Mouse (Mus musculus) CH12F3 (cell line): ENCODE data around the gene Atxn2.

Source experiments
- in situ Hi-C: fragments of 300-500 bp; cut with MboI; formaldehyde crosslinking; loops from 2 replicates; pipeline ENCODE4 v1.14.3; 2020; ENCODE audit warnings: low sequenced_read_pairs

Atxn2 gene

DNA sequence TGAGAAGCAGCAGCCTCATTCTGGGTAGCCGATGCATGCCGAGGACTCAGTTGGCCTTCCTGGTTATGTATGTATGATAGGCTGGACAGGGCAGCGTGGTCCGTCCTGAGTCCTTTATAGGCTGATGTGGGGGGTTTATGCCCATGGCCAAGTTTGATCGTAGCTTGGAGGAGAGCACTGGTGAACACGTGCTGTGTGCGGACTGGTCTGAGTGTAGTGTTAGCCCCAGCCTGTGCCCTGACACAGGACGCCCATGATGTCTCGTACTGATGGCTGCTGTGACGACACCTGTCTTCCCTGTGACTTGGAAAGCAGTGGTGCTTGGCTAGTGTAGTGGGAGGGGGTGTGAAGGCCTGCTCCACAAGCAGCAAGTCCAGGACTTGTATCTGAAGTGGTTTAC, 102.6 kb downstream of the Atxn2 start:
- in situ Hi-C loops, result no loop called here

DNA sequence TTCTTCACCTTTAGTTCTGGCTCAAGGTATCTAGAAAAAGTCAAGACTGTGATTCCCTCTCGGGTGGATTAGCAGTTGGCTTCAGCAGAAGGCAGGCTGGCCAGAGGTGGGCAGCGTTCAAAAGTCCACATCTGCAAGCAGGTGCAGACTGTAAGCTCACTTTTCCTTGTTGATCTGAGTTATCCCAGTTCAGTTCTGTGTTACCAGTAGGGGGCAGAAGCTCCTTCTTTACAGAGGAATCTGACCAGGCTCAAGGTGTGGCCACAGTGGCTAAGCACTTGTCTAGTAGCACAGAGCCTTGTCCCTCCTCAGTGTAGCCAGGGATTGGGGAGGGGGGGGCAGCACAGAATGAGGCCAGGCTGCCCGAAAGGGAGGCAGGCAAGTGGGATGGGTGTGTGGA, 103.9 kb downstream of the Atxn2 start:
- in situ Hi-C loops, result no loop called here

- in situ Hi-C loops, result no loop called here
Measured at GRCm38 (mm10) chr5:121815867-121816380, 104.8 kb downstream of the Atxn2 start.

DNA sequence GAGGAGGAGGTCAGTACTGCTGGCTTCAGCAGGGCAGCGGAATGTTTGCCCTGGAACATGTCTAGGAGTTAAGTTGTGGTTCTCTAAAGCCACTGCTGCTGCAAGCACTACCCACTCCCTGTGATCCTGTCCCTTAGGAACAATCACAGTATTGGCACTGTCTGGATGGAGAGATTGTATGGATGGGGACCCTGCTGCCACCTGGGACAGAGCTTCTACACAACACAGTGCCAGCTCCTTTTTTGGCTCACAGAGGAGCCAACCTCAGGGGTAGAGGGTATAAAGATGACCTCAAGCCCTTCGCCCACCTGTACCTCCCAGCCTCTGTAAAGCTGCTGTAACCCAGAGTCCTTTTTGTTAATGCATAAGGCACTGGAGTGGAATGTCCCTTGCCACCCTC, 105.5 kb downstream of the Atxn2 start:
- in situ Hi-C loops, result no loop called here

GRCm38 (mm10) chr5:121817551-121817950, 106.4 kb downstream of the Atxn2 start:
- in situ Hi-C loops, result no loop called here

- in situ Hi-C loops, result no loop called here
Measured at GRCm38 (mm10) chr5:121818401-121818800, 107.3 kb downstream of the Atxn2 start.

GRCm38 (mm10) chr5:121818862-121819261, 107.7 kb downstream of the Atxn2 start:
- in situ Hi-C loops, result no loop called here

DNA sequence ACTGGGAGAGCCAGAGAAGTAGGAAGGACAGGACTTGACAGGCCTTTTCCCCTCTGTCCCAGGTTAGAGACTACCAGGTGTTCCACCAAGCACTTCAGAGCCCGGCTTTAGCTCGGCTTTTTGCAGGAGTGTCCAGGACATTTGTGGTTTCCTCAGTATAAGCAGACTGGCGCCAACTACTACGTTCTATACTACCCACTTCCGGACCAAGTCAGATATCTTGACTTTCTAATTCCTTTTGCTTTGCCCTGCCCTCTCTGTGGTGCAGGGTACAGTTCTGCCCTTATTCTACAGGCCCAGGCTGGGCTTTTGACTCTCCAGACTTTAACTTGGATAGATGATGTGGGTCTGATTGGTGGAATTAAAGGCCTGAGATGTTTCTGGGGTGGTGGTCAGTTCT, 108.4 kb downstream of the Atxn2 start:
- in situ Hi-C loops, result no loop called here

GRCm38 (mm10) chr5:121820161-121820560, 109.0 kb downstream of the Atxn2 start:
- in situ Hi-C loops, result no loop called here

DNA sequence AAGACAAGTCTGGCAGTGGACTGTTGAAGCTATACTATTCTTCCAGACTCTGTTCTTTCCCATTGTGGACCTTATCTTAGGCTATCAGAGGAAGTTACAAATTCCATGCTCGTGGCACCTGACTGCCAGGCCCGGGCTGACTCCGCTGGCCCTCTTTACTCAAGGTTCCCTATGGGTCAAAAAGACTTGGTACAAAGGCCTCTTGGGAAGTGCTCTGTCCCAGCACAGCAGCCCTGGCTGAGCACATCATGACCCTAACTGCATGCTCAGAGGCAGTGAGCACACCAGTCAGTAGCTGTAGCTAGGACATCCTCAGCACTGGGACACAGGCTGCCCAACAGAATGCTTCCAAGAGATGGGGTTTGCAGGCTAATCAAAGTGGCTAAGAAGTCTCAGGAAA, 109.5 kb downstream of the Atxn2 start:
- in situ Hi-C loops, result no loop called here

DNA sequence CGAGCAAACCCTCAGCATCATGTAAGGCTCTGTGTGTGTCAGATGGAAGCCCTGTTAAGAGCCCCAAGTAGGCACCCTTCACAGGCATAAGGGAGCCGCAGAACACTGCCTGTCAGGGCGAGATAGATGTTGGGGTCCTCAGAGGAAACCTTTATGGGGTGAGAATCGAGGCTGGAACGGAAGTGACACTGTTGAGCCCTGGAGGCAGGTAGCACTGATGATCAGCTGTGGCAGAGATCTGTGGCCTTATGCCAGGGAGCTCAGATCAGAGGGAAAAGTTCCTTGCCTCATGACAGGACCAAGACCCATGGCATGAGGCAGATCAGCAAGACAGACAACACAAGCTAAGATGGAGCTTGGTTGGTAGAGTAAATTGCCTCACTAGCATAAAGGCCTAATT, 110.0 kb downstream of the Atxn2 start:
- in situ Hi-C loops, result no loop called here

DNA sequence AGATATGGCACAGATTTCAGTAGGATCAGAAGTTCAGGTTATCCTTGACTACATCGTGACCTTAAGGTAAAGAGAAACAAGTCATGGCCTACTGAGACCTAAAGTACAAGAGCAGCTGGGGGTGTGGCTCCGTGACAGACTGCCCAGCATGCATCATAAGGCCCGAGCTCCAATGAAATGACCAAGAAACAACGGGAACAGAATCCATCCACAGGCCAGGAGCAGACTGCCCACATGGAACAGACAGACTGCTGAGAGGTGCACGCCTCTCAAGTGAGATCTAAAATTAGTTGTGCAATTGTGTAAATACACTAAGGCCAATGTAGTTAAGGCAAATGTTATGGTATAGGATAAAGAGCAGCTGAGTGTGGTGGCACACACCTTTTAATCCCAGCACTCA, 110.4 kb downstream of the Atxn2 start:
- in situ Hi-C loops, result no loop called here

DNA sequence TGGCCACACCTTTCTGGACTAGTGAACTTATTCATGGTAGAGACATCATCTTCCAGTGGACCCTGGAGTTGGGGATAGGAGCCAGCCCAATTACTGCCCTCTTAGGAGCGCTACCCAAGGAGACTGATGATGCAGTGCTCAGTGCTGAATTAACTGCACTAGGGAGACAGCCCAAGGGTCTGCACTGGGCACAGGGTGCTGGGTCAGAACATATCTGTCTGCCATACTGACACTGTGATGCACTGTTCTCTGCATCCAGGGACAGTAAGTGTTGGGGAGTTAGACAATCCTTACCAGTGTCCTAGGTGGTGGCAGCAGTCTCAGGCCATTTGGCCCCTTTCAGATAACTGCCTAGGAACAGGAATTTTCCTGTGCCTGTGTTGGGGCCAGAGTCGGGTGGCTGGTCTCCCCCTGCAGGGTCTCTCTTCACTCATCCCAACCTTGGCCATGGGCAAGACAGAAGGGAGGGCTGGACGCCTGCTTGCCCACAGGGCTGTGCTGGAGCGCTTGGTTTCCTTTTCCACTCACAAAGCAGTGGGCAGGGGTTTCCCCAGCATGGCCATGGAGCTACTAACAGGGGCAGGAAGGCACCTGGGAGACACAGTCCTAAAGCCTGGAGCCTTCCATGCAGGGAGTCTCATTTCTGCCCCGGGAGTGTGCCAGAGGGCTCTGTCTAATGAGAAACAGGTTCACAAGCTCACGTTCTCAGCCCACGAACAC, 111.8 kb downstream of the Atxn2 start:
- in situ Hi-C loops, result no loop called here

DNA sequence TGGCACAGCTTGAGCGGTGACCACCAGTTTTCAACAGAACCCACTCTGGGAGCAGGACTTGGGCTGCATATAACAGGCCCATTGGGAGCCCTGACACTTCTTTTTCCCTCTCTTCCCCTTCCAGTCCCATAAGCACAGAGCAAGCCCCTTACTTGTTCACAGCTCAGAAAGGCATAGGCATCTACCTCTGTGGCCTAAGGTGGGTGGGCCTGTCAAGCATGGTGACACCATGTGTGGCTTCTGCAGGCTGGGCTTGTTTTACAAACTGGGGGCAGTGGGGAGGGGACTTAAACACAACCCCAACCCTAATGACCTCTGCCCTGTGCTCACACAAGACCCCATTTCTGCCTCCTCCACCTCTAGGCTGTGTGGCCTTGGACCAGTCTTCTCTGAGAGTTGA, 112.5 kb downstream of the Atxn2 start:
- in situ Hi-C loops, result no loop called here

DNA sequence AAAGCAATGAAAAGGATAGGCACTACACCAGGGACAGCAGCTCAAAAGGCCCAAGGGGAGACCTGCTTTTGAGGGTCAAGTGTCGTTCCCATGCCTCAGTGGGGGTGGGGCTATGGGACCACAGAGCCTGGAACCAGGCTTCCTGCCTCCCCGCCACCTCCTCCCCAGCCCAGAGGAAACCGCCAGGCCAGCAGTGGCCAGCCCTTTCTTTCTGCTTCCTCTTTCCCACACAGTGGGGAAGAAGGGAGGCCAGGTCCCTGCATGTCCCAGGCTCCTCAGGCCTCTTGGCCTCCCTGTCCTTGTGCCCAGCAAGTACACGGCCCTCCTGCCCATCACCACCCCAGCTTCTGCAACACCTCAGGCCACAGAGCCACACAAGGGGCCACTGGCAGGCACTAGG, 113.0 kb downstream of the Atxn2 start:
- in situ Hi-C loops, result no loop called here

DNA sequence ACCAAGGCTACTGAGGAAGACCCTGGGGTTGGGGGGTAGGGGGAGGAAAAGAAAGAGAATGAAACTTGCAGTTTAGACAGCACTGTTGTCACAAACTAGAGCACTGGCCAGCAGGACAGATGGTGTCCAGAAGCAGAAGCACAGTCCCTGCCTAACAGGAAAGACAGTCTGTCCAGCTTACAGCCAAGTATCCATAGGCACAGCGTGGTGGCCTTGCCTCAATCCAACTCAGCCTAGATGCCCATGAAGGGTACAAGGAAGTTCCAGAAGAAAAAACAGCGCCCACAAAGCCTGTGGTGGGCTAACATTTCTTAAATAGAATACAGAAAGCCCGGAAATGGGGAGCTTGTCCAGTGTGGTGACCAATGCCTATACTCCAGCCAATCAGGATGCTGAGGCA, 114.5 kb downstream of the Atxn2 start:
- in situ Hi-C loops, result no loop called here

- in situ Hi-C loops, result no loop called here
Measured at GRCm38 (mm10) chr5:121827876-121828275, 116.7 kb downstream of the Atxn2 start.

- in situ Hi-C loops, result no loop called here
Measured at GRCm38 (mm10) chr5:121828491-121829432, 117.6 kb downstream of the Atxn2 start.

DNA sequence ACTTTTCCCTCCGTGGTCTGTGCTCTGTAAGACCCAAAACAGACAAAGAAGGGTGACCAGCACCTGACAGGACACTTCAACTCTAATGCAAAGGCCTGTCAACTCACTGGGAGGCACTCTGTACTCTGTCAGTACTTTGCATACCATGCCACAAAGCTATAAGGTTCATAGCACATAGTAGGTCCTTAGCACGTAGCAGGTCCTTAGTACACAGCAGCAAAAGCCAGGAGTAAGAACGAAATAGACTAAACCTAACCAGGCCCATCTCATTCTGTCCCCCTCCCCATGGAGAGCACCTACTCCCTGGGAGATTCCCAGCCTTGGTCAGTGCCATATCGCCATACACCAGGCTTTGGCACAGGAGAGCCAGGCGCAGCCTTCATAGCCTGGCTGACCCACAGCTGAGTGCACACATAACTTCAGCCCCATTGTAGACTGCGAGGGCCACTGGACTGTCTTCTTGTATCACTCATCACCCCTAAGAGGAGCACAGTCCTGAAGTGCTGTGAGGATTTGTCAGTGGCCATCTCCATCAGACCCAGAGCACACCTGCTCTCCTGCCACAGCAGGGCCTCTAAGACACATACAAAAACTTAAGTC, 120.0 kb downstream of the Atxn2 start:
- in situ Hi-C loops, result no loop called here

- in situ Hi-C loops, result no loop called here
Measured at GRCm38 (mm10) chr5:121832376-121833155, 121.4 kb downstream of the Atxn2 start.

GRCm38 (mm10) chr5:121833159-121833558, 122.0 kb downstream of the Atxn2 start:
- in situ Hi-C loops, result no loop called here
